Mouse (Mus musculus) urinary bladder, postnatal 14 days (tissue): Measurements from ENCODE around the gene Eomes.

Source experiments
- DNase-seq: peaks from one replicate; pipeline ENCODE4 v3.0.0; 2021; ENCODE audit warnings: low spot score

The Eomes gene

GRCm38 (mm10) chr9:118520011-118520410 is 42.0 kb downstream of the Eomes start:
- no peak for DNase-seq

DNA sequence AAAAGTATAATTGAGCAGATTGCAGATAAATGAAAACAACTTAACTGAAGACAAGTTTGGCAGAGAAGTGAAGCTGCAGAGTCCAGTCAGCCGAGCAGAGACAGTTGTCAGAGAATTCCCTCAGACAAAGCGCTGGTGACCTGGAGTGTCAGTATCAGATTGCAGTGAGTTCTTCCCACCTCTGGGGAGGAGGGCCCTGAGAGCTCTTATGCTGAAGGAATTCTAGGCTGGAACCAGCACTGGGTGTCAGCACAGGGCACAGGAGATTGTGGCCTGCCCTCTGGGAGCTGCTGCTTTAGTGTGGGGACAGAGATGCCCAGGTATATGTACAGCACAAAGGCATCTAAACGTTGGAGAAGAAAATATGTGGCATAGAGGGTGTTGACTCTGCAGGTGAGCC is 42.8 kb downstream of the Eomes start:
- DNase-seq, result no peak

DNA sequence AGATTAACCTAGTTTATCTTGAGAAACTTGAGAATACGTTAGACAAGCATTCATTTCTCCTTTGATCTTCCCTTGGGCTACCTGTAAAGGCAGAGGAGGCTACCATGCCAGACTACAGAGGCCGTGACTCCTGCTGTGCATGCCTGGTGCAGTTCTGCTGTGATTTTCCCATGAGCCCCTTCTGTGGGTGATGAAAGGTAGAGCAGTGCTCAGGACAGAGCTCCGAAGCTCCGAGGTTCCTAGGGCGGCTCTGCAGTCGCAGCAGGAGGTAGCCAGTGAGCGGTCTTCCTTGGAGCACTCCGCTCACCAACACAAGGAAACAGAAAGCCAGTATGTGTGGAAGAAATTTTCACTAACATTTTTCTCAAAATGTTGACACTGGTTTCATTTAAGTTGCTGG is 43.6 kb downstream of the Eomes start:
- DNase-seq, result no peak

GRCm38 (mm10) chr9:118523738-118524137 is 45.7 kb downstream of the Eomes start:
- no peak for DNase-seq

DNA sequence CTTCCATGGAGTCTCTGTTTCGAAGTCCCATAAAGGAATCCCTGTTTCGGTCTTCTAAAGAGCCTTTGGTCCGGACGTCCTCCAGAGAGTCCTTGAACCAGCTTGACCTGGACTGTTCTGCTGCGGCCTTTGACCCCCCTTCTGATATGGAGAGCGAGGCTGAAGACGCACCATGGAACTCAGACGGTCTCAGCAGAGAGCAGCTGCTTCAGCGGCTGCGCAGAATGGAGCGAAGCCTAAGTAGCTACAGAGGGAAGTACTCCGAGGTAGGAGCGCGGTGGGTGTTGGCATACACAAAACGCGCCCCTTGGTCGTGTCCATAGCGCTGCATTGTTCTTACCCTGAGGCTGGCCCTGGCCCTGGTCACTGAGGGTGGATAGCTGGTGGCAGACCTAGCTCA is 49.0 kb downstream of the Eomes start:
- DNase-seq, result no peak

DNA sequence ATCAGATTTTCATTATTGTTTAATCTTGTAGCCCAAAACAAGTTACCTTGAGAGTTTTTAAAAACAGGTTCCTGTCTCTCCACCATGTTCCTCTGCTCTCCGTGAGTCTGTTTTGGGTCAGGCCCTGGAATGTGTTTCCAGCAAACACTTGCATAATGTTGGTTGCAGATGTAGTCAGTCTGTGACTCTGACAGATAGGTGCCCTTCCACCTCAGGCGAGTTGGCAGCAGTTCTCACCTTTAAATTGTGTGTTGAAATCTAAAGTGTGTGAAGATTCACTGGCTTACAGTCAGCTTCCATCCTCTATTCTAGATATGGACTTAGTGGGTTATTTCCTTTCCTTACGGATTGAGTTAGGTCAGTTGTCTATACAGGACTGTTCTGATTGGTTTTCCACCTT is 51.8 kb downstream of the Eomes start:
- DNase-seq, result no peak

DNA sequence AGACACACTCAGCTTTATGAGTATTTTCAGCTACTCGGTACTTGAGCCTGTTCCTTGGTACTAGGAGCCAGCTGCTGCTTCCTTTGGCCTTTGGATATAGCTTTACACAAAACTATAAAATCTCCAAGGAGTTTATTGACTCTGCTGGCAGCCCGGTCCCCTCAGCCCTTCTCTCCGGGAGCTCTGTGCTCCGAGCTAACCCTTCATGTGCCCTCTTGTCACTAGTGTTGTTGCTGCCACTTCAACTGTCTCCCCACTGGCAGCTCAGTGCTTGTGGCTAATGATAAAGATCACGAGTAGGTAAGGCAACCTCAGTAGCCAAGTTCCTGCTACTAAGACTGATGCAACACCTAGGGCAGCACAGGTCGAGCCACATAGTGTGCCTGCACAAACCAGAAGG is 52.7 kb downstream of the Eomes start:
- DNase-seq, result no peak

GRCm38 (mm10) chr9:118532516-118533205 is 54.6 kb downstream of the Eomes start:
- no peak for DNase-seq
